Mouse (Mus musculus) embryonic facial prominence, embryonic 11.5 days (tissue): ENCODE measurements around the gene Plxdc2. TPM values are rescaled to one million over a fixed set of nuclear protein-coding genes. Genes with fewer than 3 reads are reported as not detected.

ENCODE experiments used
- ATAC-seq: fragments of 200-750 bp; cut with Nextera tagmentation; replicated peaks from 2 replicates; pipeline ENCODE4 v1.8.0; 2017; ENCODE audit warnings: low read depth; ENCODE audit not compliant: insufficient number of reproducible peaks, low FRiP score, low TSS enrichment
- DNase-seq: peaks from one replicate; pipeline ENCODE4 v3.0.0-alpha.2; 2015; ENCODE audit warnings: low spot score
- H3K27ac ChIP-seq: fragments of 300-500 bp; sonication (generic); replicated peaks from 2 replicates; pipeline ENCODE4 v1.5.1; 2014; ENCODE audit warnings: mild to moderate bottlenecking, low read depth, low read length, control low read depth
- H3K27me3 ChIP-seq: fragments of 300-500 bp; sonication (generic); 2 replicates; pipeline ENCODE4 v1.6.1; 2014; ENCODE audit warnings: mild to moderate bottlenecking, low read length, moderate library complexity, mixed read lengths; ENCODE audit not compliant: control insufficient read depth, insufficient read depth
- H3K36me3 ChIP-seq: fragments of 300-500 bp; sonication (generic); replicated peaks from 2 replicates; pipeline ENCODE4 v1.6.1; 2014; ENCODE audit warnings: low read depth, mild to moderate bottlenecking, low read length, moderate library complexity, mixed read lengths; ENCODE audit not compliant: control insufficient read depth, insufficient read depth
- H3K4me1 ChIP-seq: fragments of 300-500 bp; sonication (generic); 2 replicates; pipeline ENCODE4 v1.6.1; 2014; ENCODE audit warnings: low read length, mixed read lengths; ENCODE audit not compliant: control insufficient read depth, insufficient read depth
- H3K4me2 ChIP-seq: fragments of 300-500 bp; sonication (generic); 2 replicates; pipeline ENCODE4 v1.6.1; 2014; ENCODE audit warnings: low read depth, mild to moderate bottlenecking, control low read depth, low read length, moderate library complexity
- H3K4me3 ChIP-seq: fragments of 300-500 bp; sonication (generic); 2 replicates; pipeline ENCODE4 v1.5.1; 2014; ENCODE audit warnings: low read depth, low read length, control low read depth
- H3K9ac ChIP-seq: fragments of 300-500 bp; sonication (generic); replicated peaks from 2 replicates; pipeline ENCODE4 v1.6.1; 2014; ENCODE audit warnings: mild to moderate bottlenecking, control low read depth, low read length
- H3K9me3 ChIP-seq: fragments of 300-500 bp; sonication (generic); replicated peaks from 2 replicates; pipeline ENCODE4 v1.6.1; 2016; ENCODE audit warnings: mild to moderate bottlenecking, low read length, inconsistent platforms, mixed read lengths; ENCODE audit not compliant: control insufficient read depth
- WGBS: fragments of 180-500 bp; shearing (Covaris S2); extraction: QIAGEN DNeasy Blood & Tissue Kit; methylation state at CpG from one replicate; pipeline ENCODE4 v1.1.7; 2014; 5-methylcytosine and 5-hydroxymethylcytosine counted together
- polyA plus RNA-seq: library from polyadenylated mRNA; unstranded; fragments of >200 nt; fragmentation: Nextera tagmentation; extraction: Ambion mirVana; gene quantifications from 2 replicates; pipeline ENCODE4 v1.2.1, GENCODE M21; 2014

The Plxdc2 gene
- 20.5 and 22.2 TPM in 2 replicates for polyA plus RNA-seq

- H3K27me3 ChIP-seq: no peaks in the 10 kb centered on the region
- WGBS: 0% methylated on average over 39 of the region's 45 CpGs
- DNase-seq (peak; percentile 82), ATAC-seq (peak; percentile 87)
- peak within 1 kb of the TSS; percentile 83 for H3K4me2 ChIP-seq
- H3K9ac ChIP-seq: peak within 1 kb of the TSS; percentile 57
- H3K27ac ChIP-seq: peak within 1 kb of the TSS; percentile 80
- H3K36me3 ChIP-seq: no peaks in the 10 kb centered on the region
- H3K4me3 ChIP-seq: peak within 1 kb of the TSS; percentile 70
- no peaks in the 10 kb centered on the region; the same call in 1 of the 2 replicates for H3K4me1 ChIP-seq
- no peaks in the 10 kb centered on the region for H3K9me3 ChIP-seq
These were observed at the start of gene Plxdc2 for GRCm38 (mm10) chr2:16356106-16356818. TSS of gene Plxdc2 (plus strand) at chr2:16356304.

- Histone ChIP-seq H3K4me3 (no peak overlapping the region), H3K4me1 (no peaks in the 10 kb centered on the region), H3K9me3 (no peaks in the 10 kb centered on the region), H3K27ac (no peak overlapping the region), H3K4me2 (no peak overlapping the region), H3K9ac (no peak overlapping the region), H3K27me3 (no peaks in the 10 kb centered on the region), H3K36me3 (no peaks in the 10 kb centered on the region)
- ATAC-seq (no peak), DNase-seq (no peak)
- 30% methylated on average over 2 of the region's 2 CpGs for WGBS
These were observed 45.7 kb upstream of the Plxdc2 start for GRCm38 (mm10) chr2:16310387-16310786.

DNA sequence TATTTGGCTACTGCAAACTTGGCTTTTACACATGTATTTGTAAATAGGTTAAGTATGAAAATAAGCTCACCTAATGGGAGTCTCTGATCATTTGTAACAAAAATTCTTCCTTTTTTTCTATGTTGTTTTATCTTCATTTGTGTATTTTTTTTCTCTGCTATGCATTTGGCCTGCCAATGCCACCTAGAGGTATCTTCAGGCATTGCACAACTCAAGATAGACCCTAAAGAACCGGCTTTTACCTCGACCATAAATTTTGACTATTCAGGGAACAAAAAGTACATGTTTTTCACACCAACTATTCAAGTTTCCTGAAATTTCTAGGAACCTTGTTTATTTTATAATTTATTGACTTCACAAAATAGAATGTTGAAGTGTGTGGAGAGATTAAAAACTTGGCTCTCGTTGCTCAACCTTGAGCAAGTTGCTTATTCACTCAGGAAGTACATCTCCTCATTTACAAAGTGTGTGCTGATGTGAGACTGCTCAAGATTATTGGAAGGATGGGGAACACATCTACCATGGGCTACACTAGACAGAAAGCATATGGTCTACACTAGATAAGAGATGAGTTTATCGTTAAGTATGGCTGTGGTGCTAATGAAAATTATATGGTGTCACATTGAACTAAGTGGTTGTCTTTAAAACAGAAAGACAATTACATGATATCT is 43.6 kb upstream of the Plxdc2 start:
- WGBS: 68% methylated on average over 4 of the region's 4 CpGs

GRCm38 (mm10) chr2:16335194-16335781 is 20.8 kb upstream of the Plxdc2 start:
- H3K4me1 ChIP-seq: no peaks in the 10 kb centered on the region
- no peak overlapping the region for H3K9ac ChIP-seq
- no peak for DNase-seq
- no peak overlapping the region for H3K27ac ChIP-seq
- no peak overlapping the region for H3K4me3 ChIP-seq
- WGBS: 32% methylated on average over 4 of the region's 4 CpGs
- ATAC-seq: no peak
- no peaks in the 10 kb centered on the region for H3K27me3 ChIP-seq
- H3K9me3 ChIP-seq: no peaks in the 10 kb centered on the region
- H3K4me2 ChIP-seq: no peak overlapping the region
- H3K36me3 ChIP-seq: no peaks in the 10 kb centered on the region

More for the DNA sequence above, 43.6 kb upstream of the Plxdc2 start:
- Histone ChIP-seq H3K27ac (no peak overlapping the region), H3K27me3 (no peaks in the 10 kb centered on the region), H3K9ac (no peak overlapping the region), H3K36me3 (no peaks in the 10 kb centered on the region), H3K4me1 (no peaks in the 10 kb centered on the region), H3K9me3 (no peaks in the 10 kb centered on the region), H3K4me2 (no peak overlapping the region), H3K4me3 (no peak overlapping the region)
- DNase-seq (peak; percentile 64), ATAC-seq (no peak)

- Histone ChIP-seq H3K27me3 (no peaks in the 10 kb centered on the region), H3K36me3 (no peaks in the 10 kb centered on the region), H3K9me3 (no peaks in the 10 kb centered on the region), H3K4me3 (no peak overlapping the region), H3K27ac (no peak overlapping the region), H3K9ac (no peak overlapping the region), H3K4me1 (no peaks in the 10 kb centered on the region), H3K4me2 (no peak overlapping the region)
- 57% methylated on average over 2 of the region's 2 CpGs for WGBS
- DNase-seq: no peak
- no peak for ATAC-seq
These were observed 11.5 kb upstream of the Plxdc2 start for GRCm38 (mm10) chr2:16344564-16344963.

- Histone ChIP-seq H3K9ac (no peak overlapping the region), H3K27me3 (no peaks in the 10 kb centered on the region), H3K4me1 (no peaks in the 10 kb centered on the region), H3K4me2 (no peak overlapping the region), H3K9me3 (no peaks in the 10 kb centered on the region), H3K36me3 (no peaks in the 10 kb centered on the region), H3K27ac (no peak overlapping the region), H3K4me3 (no peak overlapping the region)
- ATAC-seq: no peak
- WGBS: 58% methylated on average over 3 of the region's 3 CpGs
- no peak for DNase-seq
These were observed 5.0 kb upstream of the Plxdc2 start for GRCm38 (mm10) chr2:16351106-16351505.

- under 1% methylated on average over 22 of the region's 22 CpGs for WGBS
- Histone ChIP-seq H3K27ac (peak overlapping the region; percentile 80), H3K4me3 (peak overlapping the region; percentile 70), H3K9ac (peak overlapping the region; percentile 57), H3K36me3 (no peaks in the 10 kb centered on the region), H3K4me2 (peak overlapping the region; percentile 83), H3K4me1 (no peaks in the 10 kb centered on the region; the same call in 1 of the 2 replicates), H3K9me3 (no peaks in the 10 kb centered on the region), H3K27me3 (no peaks in the 10 kb centered on the region)
- peak; percentile 92 for ATAC-seq
- peak; percentile 87 for DNase-seq
These were observed 446 bp upstream of the Plxdc2 start for GRCm38 (mm10) chr2:16355611-16356105.
